Mouse (Mus musculus): ENCODE results near the gene Ccl17. TPM values are rescaled to one million over a fixed set of nuclear protein-coding genes. Genes with fewer than 3 reads are reported as not detected.

The Ccl17 gene
- polyA plus RNA-seq (2015; fragmentation: Nextera tagmentation; extraction: Ambion mirVana) = 0.42 TPM in 1 of 2 replicates, not detected in the other

DNA sequence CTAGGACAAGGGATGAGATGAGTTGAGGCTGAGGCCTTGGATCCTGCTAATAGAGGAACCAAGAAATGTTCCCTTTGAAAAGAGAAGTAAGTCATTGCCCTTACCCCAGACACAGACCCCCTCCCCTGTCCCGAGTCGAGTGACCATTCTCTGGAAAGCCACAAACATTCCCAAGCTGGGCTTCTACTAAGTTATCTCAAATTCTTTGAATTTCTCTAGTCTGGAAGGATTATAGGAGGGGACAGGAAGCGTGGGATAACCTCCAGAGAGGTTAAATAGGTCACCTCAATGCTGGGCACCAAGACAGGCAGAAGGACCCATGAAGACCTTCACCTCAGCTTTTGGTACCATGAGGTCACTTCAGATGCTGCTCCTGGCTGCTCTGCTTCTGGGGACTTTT is at the start of gene Ccl17:
Ccl17 (plus strand) TSS at position 301 of the 400 bp plus-strand sequence.
- no peaks in the 10 kb centered on the region for H3K9me3 ChIP-seq
- H3K9ac ChIP-seq = no peak within 1 kb of the TSS
- H3K4me2 ChIP-seq (replicated peaks) = no peak within 1 kb of the TSS
- no peak within 1 kb of the TSS for H3K4me3 ChIP-seq
- H3K36me3 ChIP-seq = no peaks in the 10 kb centered on the region
- WGBS = 70% methylated on average over 3 of the region's 3 CpGs
- H3K4me1 ChIP-seq = no peaks in the 10 kb centered on the region
- ATAC-seq (ENCODE audit: low FRiP score, low read depth) = no peak
- no peaks in the 10 kb centered on the region for H3K27me3 ChIP-seq
- H3K27ac ChIP-seq = no peak within 1 kb of the TSS

DNA sequence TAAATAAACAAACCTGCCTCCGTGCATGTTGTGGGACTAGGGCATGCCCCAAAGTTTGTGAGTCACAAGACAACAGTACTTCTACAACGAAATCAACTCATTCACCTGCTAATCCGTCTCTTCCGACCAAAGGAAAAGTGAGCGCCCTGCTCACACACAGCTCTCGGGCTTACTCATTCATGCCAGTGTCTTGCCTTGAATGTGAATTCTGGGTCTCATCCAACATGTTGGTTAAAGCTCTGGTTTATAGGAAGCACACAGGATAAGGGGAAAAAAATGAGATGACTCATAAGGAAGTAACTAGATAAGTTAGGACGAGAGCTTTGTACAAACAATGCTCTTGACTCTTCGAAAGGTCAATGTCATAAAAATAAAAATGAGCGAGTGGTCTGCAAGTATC is 43.2 kb upstream of the Ccl17 start:
- Histone ChIP-seq H3K9me3 (no peaks in the 10 kb centered on the region), H3K27me3 (peaks cover 28% of the 10 kb centered on the region), H3K27ac (no peak overlapping the region), H3K4me3 (no peak overlapping the region), H3K4me2 (replicated peaks) (no peak overlapping the region), H3K36me3 (no peaks in the 10 kb centered on the region), H3K9ac (no peak overlapping the region), H3K4me1 (peaks cover 13% of the 10 kb centered on the region)
- ATAC-seq (ENCODE audit: low FRiP score, low read depth) = no peak
- 74% methylated on average over 9 of the region's 9 CpGs for WGBS

DNA sequence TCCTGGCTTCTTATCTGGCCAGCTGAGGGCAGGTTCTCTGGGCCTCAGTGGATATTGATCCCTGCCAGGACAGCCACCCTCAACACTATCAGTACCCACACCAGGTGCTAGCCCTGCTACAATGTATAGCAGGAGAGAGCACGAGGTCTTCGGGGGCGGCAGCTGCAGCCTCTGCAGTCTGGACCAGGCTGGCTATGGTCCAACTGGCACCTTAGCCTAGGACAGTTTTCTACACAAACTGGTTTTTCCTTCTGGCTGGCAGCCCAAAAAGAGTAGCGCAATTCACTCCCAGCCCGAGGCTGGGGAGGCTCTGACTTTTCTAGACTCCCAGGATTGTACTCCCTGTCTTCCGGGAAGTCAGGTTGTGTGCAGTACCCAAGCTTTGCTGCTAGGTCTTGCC is 39.3 kb upstream of the Ccl17 start:
- H3K4me1 ChIP-seq = peaks cover 32% of the 10 kb centered on the region
- H3K27me3 ChIP-seq = peaks cover 50% of the 10 kb centered on the region
- 48% methylated on average over 6 of the region's 6 CpGs for WGBS
- H3K4me3 ChIP-seq = no peak overlapping the region
- no peak overlapping the region for H3K27ac ChIP-seq
- no peak overlapping the region for H3K9ac ChIP-seq
- H3K4me2 ChIP-seq (replicated peaks) = peak overlapping the region; percentile 95
- no peaks in the 10 kb centered on the region for H3K9me3 ChIP-seq
- no peak for ATAC-seq (ENCODE audit: low FRiP score, low read depth)
- H3K36me3 ChIP-seq = no peaks in the 10 kb centered on the region

DNA sequence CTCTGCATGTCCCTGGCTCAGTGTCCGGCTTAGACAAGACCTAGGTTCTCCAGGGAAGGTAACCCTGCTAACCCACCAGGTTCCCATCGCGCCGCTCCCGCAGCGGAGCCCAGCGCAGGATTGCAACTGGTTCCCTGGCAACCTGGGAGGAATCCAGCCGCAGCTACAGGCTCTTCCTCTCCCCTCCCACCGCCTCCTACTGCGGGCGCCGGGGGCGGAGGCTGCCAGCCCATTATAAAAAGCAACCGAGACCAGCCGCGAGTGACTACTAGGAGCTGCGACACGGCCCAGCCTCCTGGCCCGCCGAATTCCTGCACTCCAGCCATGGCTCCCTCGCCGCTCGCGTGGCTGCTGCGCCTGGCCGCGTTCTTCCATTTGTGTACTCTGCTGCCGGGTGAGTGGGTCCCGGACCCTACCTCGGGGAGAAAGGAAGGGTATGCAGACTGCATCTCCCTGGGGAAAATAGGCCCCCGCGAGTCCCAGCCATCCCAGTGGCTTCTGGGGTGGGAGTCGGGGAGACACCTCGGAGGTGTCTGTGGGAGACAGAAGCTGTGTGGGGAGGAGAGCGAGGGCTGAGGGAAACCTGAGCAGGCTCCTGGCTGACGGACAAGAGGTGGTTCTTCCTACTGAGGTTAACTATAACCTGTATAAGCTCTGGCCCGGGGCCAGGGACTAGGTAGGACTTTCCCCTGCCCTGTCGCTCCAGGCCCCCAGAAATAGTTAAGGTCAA is 38.1 kb upstream of the Ccl17 start, which contains the start of gene Cx3cl1:
Cx3cl1 (plus strand) TSS at position 69 of the 730 bp plus-strand sequence.
- peak within 1 kb of the TSS; percentile 69 for H3K9ac ChIP-seq
- peak; percentile 79; the same call in 1 of the 2 replicates for ATAC-seq (ENCODE audit: low FRiP score, low read depth)
- peak within 1 kb of the TSS; percentile 55 for H3K4me3 ChIP-seq
- no peaks in the 10 kb centered on the region for H3K36me3 ChIP-seq
- H3K4me2 ChIP-seq (replicated peaks) = peak within 1 kb of the TSS; percentile 95
- no peak within 1 kb of the TSS for H3K27ac ChIP-seq
- no peaks in the 10 kb centered on the region for H3K9me3 ChIP-seq
- H3K27me3 ChIP-seq = peaks cover 50% of the 10 kb centered on the region
- H3K4me1 ChIP-seq = peaks cover 32% of the 10 kb centered on the region
- under 1% methylated on average over 38 of the region's 38 CpGs for WGBS

DNA sequence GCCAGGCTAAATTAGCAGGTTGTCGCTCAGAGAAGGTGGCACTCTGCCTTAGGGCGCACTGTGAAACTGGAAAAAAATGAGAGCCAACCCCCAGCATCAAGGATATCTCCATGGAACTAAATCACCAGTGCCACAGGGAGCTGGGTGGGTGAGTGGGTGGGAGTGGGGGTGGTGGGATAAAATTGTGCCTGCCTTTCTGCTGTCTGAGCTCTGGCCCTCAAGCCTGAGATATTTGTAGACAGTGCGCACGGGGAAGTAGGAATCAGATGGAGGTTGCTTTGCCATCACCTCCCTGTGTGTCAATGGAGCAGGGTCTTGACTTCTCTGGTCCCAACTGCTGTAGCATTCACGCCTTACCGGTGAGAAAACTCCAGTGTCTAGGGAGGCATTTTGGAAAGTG is 37.2 kb upstream of the Ccl17 start:
- Histone ChIP-seq H3K27me3 (peaks cover 50% of the 10 kb centered on the region), H3K4me1 (peaks cover 36% of the 10 kb centered on the region), H3K9me3 (no peaks in the 10 kb centered on the region), H3K27ac (no peak overlapping the region), H3K36me3 (no peaks in the 10 kb centered on the region), H3K4me2 (replicated peaks) (peak overlapping the region; percentile 95), H3K9ac (no peak overlapping the region), H3K4me3 (peak overlapping the region; percentile 55; the same call in 1 of the 2 replicates)
- no peak for ATAC-seq (ENCODE audit: low FRiP score, low read depth)
- 48% methylated on average over 6 of the region's 6 CpGs for WGBS

DNA sequence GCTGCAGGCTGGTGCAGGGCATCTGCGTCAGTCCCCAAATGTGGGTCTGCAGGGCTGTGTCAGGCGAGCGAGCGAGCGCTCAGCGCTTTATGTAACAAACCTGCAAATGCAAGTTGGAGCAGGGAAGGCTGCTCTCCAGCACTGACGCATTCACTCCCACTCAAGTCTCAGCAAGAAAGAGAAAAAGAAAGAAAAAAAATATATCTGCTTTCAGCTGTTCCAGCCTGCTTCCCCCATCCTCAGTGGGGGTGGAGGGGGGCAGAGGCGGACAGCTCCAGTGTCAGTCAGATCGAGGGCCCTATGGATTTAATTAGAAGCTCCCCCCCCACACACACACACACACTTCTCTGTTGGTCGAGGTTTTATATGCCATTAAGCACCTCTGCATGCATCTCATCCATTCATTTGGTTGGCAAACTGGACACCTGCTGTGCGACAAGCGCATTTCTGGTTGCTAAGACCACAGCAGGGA is 36.5 kb upstream of the Ccl17 start:
- Histone ChIP-seq H3K27me3 (peaks cover 50% of the 10 kb centered on the region), H3K9ac (no peak overlapping the region), H3K9me3 (no peaks in the 10 kb centered on the region), H3K4me1 (peaks cover 43% of the 10 kb centered on the region), H3K4me3 (no peak overlapping the region), H3K4me2 (replicated peaks) (peak overlapping the region; percentile 27; the same call in 1 of the 2 replicates), H3K27ac (no peak overlapping the region), H3K36me3 (no peaks in the 10 kb centered on the region)
- ATAC-seq (ENCODE audit: low FRiP score, low read depth) = no peak
- WGBS = 8% methylated on average over 12 of the region's 12 CpGs

DNA sequence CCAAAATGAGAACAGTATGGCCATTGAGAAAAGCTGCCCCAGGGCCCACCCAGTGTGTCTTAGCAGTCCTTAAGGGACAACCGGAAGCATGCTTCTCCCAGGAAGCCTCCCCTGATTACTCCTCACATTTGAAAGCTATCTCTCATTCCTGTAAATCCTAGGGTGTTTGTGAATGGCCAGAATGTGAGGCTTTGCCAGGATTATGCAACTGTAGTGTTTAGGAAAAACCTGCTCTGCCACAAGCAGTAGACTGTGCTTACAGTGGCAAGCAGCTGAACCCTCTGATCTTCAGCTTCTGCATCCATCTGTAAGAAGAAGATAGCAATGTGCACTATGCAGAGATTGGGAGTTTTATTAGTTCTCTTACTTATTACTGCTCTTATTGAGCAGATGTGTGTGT is 35.7 kb upstream of the Ccl17 start:
- Histone ChIP-seq H3K27me3 (peaks cover 45% of the 10 kb centered on the region), H3K9ac (no peak overlapping the region), H3K9me3 (no peaks in the 10 kb centered on the region), H3K4me1 (peaks cover 47% of the 10 kb centered on the region), H3K4me3 (no peak overlapping the region), H3K27ac (no peak overlapping the region), H3K36me3 (no peaks in the 10 kb centered on the region), H3K4me2 (replicated peaks) (no peak overlapping the region)
- no peak for ATAC-seq (ENCODE audit: low FRiP score, low read depth)
- 68% methylated on average over 1 of the region's 1 CpGs for WGBS

DNA sequence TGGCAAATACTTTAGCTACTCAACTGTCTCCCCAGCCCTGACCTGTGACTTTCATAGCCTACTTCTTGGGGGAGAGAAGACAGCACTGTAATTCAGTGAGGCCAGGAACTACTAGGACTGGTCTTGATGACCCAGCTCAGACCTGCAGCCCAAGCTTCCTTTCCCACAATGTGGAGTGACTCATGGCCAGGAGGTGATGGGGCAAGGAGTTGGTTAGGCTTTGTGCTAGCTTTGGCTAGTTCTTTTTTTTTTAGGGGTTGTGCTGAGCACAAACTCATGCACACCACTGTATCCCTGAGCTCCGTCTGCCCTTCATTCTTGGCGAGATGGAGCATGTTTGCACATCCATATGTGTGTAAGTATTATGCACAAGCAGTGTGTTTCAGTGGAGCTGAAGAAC is 33.9 kb upstream of the Ccl17 start:
- no peak overlapping the region for H3K4me2 ChIP-seq (replicated peaks)
- H3K9ac ChIP-seq = no peak overlapping the region
- H3K4me3 ChIP-seq = no peak overlapping the region
- H3K27me3 ChIP-seq = peaks cover 28% of the 10 kb centered on the region
- ATAC-seq (ENCODE audit: low FRiP score, low read depth) = no peak
- no peaks in the 10 kb centered on the region for H3K36me3 ChIP-seq
- WGBS = 81% methylated on average over 2 of the region's 2 CpGs
- no peak overlapping the region for H3K27ac ChIP-seq
- no peaks in the 10 kb centered on the region for H3K9me3 ChIP-seq
- H3K4me1 ChIP-seq = peaks cover 42% of the 10 kb centered on the region

DNA sequence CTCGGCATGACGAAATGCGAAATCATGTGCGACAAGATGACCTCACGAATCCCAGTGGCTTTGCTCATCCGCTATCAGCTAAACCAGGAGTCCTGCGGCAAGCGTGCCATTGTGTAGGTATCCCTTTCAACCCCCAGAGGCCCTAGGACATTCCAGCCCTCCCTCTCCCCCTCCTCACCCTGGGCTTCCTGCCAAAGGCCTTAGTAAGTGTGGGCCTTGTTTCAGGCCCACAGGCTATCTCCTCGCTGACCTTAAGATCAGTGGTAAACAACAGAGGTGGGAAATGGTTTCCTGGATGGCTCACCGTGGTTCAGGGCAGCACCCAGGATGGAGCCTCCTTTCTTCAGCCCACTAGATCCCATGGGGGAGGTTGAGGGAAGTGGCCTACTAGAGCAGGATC is 32.2 kb upstream of the Ccl17 start:
- ATAC-seq (ENCODE audit: low FRiP score, low read depth) = no peak
- H3K9ac ChIP-seq = 0 out of 2 replicates have a peak overlapping the region, but pooled peaks have one; percentile 31
- H3K9me3 ChIP-seq = no peaks in the 10 kb centered on the region
- no peak overlapping the region for H3K4me2 ChIP-seq (replicated peaks)
- peaks cover 38% of the 10 kb centered on the region for H3K4me1 ChIP-seq
- WGBS = 76% methylated on average over 10 of the region's 10 CpGs
- no peak overlapping the region for H3K4me3 ChIP-seq
- H3K36me3 ChIP-seq = no peaks in the 10 kb centered on the region
- H3K27me3 ChIP-seq = peaks cover 15% of the 10 kb centered on the region
- peak overlapping the region; percentile 44; the same call in 1 of the 2 replicates for H3K27ac ChIP-seq

DNA sequence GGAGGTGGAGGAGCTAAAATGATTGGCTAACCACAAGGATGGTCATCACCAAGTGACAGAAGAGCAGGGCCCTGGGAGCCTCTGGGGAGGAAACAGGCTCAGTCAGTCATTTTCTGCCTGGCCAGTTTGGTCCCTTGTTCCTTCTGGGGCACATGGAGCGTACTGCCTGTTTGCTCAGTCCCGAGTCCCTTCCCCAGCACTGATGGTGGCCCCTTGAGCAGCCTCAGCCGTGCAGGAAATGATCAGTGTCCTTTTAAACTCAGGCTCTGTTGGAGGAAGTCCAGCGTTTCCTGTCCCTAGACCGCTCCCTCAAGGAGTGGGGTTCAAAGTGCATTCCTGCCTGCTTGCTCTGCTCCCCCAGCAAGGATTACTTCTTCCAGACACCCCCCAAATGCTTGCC is 31.8 kb upstream of the Ccl17 start:
- 37% methylated on average over 5 of the region's 5 CpGs for WGBS
- Histone ChIP-seq H3K9ac (0 out of 2 replicates have a peak overlapping the region, but pooled peaks have one; percentile 31), H3K27me3 (peaks cover 11% of the 10 kb centered on the region), H3K9me3 (no peaks in the 10 kb centered on the region), H3K4me2 (replicated peaks) (no peak overlapping the region), H3K4me3 (no peak overlapping the region), H3K36me3 (no peaks in the 10 kb centered on the region), H3K4me1 (peaks cover 34% of the 10 kb centered on the region), H3K27ac (peak overlapping the region; percentile 44; the same call in 1 of the 2 replicates)
- ATAC-seq (ENCODE audit: low FRiP score, low read depth) = no peak

DNA sequence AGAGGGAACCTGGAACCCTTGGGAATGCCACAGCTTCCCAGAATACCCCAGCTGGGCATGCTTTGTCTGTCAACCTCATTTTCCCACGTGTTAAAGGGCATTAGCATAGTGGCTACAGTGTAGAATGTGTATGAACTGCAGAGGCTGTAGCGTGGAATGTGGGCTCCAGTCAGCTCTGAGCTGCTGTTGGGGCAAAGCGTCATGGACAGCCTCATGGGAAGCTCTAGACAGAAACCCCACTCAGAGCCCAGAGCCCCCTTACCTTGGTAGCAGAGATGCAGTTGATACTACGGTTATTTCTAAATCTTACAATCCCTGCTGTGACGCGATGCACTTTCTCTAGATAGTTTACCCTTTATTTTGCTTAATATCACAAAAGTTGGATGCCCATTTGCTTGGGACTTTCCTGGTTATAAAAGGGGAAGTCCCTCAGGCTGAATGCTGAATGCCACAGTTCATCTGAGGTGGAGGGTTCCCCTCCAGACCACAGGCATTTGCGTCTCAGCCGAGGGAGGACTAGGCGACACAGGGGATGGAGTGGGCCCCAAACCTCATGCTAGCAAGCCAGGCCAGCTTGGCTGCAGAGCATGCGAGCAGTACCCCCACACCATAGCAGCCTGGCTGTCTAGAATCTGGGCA is 31.2 kb upstream of the Ccl17 start:
- H3K9ac ChIP-seq = 0 out of 2 replicates have a peak overlapping the region, but pooled peaks have one; percentile 31
- peaks cover 30% of the 10 kb centered on the region for H3K4me1 ChIP-seq
- H3K36me3 ChIP-seq = no peaks in the 10 kb centered on the region
- ATAC-seq (ENCODE audit: low FRiP score, low read depth) = no peak
- H3K27me3 ChIP-seq = peaks cover 8% of the 10 kb centered on the region; the same call in 1 of the 2 replicates
- no peak overlapping the region for H3K4me3 ChIP-seq
- whole genome bisulfite sequencing = 65% methylated on average over 10 of the region's 10 CpGs
- H3K9me3 ChIP-seq = no peaks in the 10 kb centered on the region
- no peak overlapping the region for H3K4me2 ChIP-seq (replicated peaks)
- H3K27ac ChIP-seq = peak overlapping the region; percentile 44; the same call in 1 of the 2 replicates
